In genomic region chr3:127763076-127763612, GRCm38 (mm10) we compare ENCODE assay signal across 8 mouse cellular contexts. TPM values are rescaled to one million over a fixed set of nuclear protein-coding genes. Genes with fewer than 3 reads are reported as not detected.
DNase-seq lines count a peak whose midpoint lies in the region; ATAC-seq and TF ChIP-seq lines count a peak whose summit lies in the region.

No protein-coding gene starts in this region.

- peak; percentile 64 for DNase-seq in neural tube, embryonic 10.5 days (ENCODE audit: extremely low spot score, low spot score)
- peak; percentile 35 for DNase-seq in cerebellum, adult 8-10 months
- DNase-seq in frontal cortex, postnatal 10 days (ENCODE audit: low spot score in 2 of 2) = peak; percentile 13 to 41
- DNase-seq in kidney, adult 9 months = peak; percentile 78
- DNase-seq in liver, embryonic 11.5 days (ENCODE audit: low spot score) = peak; percentile 59
- DNase-seq in ovary, postnatal 10 days (ENCODE audit: low spot score) = peak; percentile 13
- peak; percentile 85 for DNase-seq in thymus, adult 2 months

- peaks cover 3% of the 10 kb centered on the region for H3K4me1 ChIP-seq in neural tube, embryonic 15.5 days
- peaks cover 2% of the 10 kb centered on the region; the same call in 1 of the 2 replicates for H3K4me1 ChIP-seq in liver, embryonic 11.5 days (replicated peaks; ENCODE audit: control insufficient read depth, insufficient read depth, low read length)
- no peaks in the 10 kb centered on the region for H3K4me1 ChIP-seq in thymus, adult 2 months (replicated peaks; ENCODE audit: control insufficient read depth, insufficient read depth, low read length)

- H3K9me3 ChIP-seq in neural tube, embryonic 15.5 days (replicated peaks) = no peaks in the 10 kb centered on the region
- H3K9me3 ChIP-seq in liver, embryonic 11.5 days (ENCODE audit: control insufficient read depth, low read length) = no peaks in the 10 kb centered on the region

- H3K27ac ChIP-seq in neural tube, embryonic 15.5 days (replicated peaks) = no peak overlapping the region
- no peak overlapping the region for H3K27ac ChIP-seq in liver, embryonic 11.5 days (ENCODE audit: low read depth, low read length)
- no peak overlapping the region for H3K27ac ChIP-seq in thymus, adult 2 months (ENCODE audit: control insufficient read depth, insufficient read depth, low read length)

- no peak for TF ChIP-seq POLR2A in thymus, adult 2 months (IDR thresholded peaks at IDR 0.05; ENCODE audit: control insufficient read depth, extremely low read depth, insufficient read depth, low read length, poor library complexity)

- no peak for ATAC-seq in neural tube, embryonic 15.5 days (ENCODE audit: low FRiP score)
- ATAC-seq in liver, embryonic 11.5 days (replicated peaks; ENCODE audit: low FRiP score) = 0 out of 2 replicates have a peak, but pooled peaks have one; percentile 57

- no peak overlapping the region for H3K9ac ChIP-seq in neural tube, embryonic 15.5 days (replicated peaks)
- H3K9ac ChIP-seq in liver, embryonic 11.5 days (ENCODE audit: low read depth, low read length) = no peak overlapping the region

- no peak overlapping the region for H3K4me3 ChIP-seq in neural tube, embryonic 15.5 days (replicated peaks)
- H3K4me3 ChIP-seq in liver, embryonic 11.5 days (ENCODE audit: low read depth, low read length) = no peak overlapping the region
- no peak overlapping the region for H3K4me3 ChIP-seq in thymus, adult 2 months (ENCODE audit: control insufficient read depth, insufficient read depth, low read length)

- no peak for TF ChIP-seq CTCF in thymus, adult 2 months (IDR thresholded peaks at IDR 0.05; ENCODE audit: borderline replicate concordance, control insufficient read depth, extremely low read depth, insufficient read depth, low read length, poor library complexity)

- H3K27me3 ChIP-seq in neural tube, embryonic 15.5 days (replicated peaks) = peaks cover 34% of the 10 kb centered on the region
- H3K27me3 ChIP-seq in liver, embryonic 11.5 days (replicated peaks; ENCODE audit: control insufficient read depth, insufficient read depth, low read length) = peaks cover 14% of the 10 kb centered on the region
- H3K27me3 ChIP-seq in thymus, adult 2 months (ENCODE audit: control insufficient read depth, insufficient read depth, low read length) = no peaks in the 10 kb centered on the region

- WGBS in neural tube, embryonic 15.5 days = 20% methylated on average over 7 of the region's 7 CpGs
- 26% methylated on average over 7 of the region's 7 CpGs for WGBS in liver, embryonic 11.5 days
- WGBS in thymus, adult 2 months = 19% methylated on average over 7 of the region's 7 CpGs

- H3K4me2 ChIP-seq in neural tube, embryonic 15.5 days = no peak overlapping the region
- no peak overlapping the region for H3K4me2 ChIP-seq in liver, embryonic 11.5 days

- no peaks in the 10 kb centered on the region for H3K36me3 ChIP-seq in neural tube, embryonic 15.5 days
- no peaks in the 10 kb centered on the region for H3K36me3 ChIP-seq in liver, embryonic 11.5 days (ENCODE audit: control insufficient read depth, insufficient read depth, low read length)
- no peaks in the 10 kb centered on the region for H3K36me3 ChIP-seq in thymus, adult 2 months (ENCODE audit: control insufficient read depth, insufficient read depth, low read length)

RNA-seq across cellular contexts. Expression of gene Alpk1, which starts 17.2 kb away (rescaled TPM):
- polyA plus RNA-seq in neural tube, embryonic 15.5 days (2015; fragmentation: Nextera tagmentation; extraction: Ambion mirVana) = 0.61 and 0.96 TPM in 2 replicates
- 0.92 and 1.1 TPM in 2 replicates for polyA plus RNA-seq in liver, embryonic 11.5 days (2014; fragmentation: Nextera tagmentation; extraction: Ambion mirVana)
- polyA plus RNA-seq in thymus, adult 2 months (2012; rRNA removed) = 1.7 and 1.8 TPM in 2 replicates

RNA-seq across cellular contexts. Expression of gene Tifa, which starts 26.5 kb away (rescaled TPM):
- 3.6 and 6.0 TPM in 2 replicates for polyA plus RNA-seq in neural tube, embryonic 15.5 days (2015; fragmentation: Nextera tagmentation; extraction: Ambion mirVana)
- polyA plus RNA-seq in liver, embryonic 11.5 days (2014; fragmentation: Nextera tagmentation; extraction: Ambion mirVana) = 13.4 and 14.3 TPM in 2 replicates
- 2.5 and 3.1 TPM in 2 replicates for polyA plus RNA-seq in thymus, adult 2 months (2012; rRNA removed)

Comparison
In these comparisons a context has a peak if more than half of its experiments do, and no peak if none do; other contexts are left out.
1. DNase-seq: peak in every context shown above with its lines; median percentile 85 in thymus, adult 2 months; 78 in kidney, adult 9 months; 64 in neural tube, embryonic 10.5 days; 59 in liver, embryonic 11.5 days; 35 in cerebellum, adult 8-10 months; 27 in frontal cortex, postnatal 10 days; 13 in ovary, postnatal 10 days.